ENCODE assay signal across 8 mouse cellular contexts in genomic region chr7:63816056-63816941, GRCm38 (mm10).
DNase-seq lines count a peak whose midpoint lies in the region; ATAC-seq lines count a peak whose summit lies in the region.

No protein-coding gene starts in this region.

- H3K4me3 ChIP-seq in midbrain, embryonic 10.5 days: no peak overlapping the region
- no peak overlapping the region for H3K4me3 ChIP-seq in midbrain, embryonic 15.5 days
- no peak overlapping the region for H3K4me3 ChIP-seq in macrophage (ENCODE audit: inconsistent target)
- H3K4me3 ChIP-seq in liver, embryonic 12.5 days: no peak overlapping the region

- H3K79me2 ChIP-seq in macrophage (ENCODE audit: inconsistent target): no peaks in the 10 kb centered on the region

- H3K27ac ChIP-seq in midbrain, embryonic 10.5 days (replicated peaks): peak overlapping the region; percentile 35; the same call in 1 of the 2 replicates
- H3K27ac ChIP-seq in midbrain, embryonic 15.5 days: no peak overlapping the region
- H3K27ac ChIP-seq in macrophage: peak overlapping the region; percentile 35
- H3K27ac ChIP-seq in liver, embryonic 12.5 days: no peak overlapping the region

- no peaks in the 10 kb centered on the region for H3K36me3 ChIP-seq in midbrain, embryonic 10.5 days
- H3K36me3 ChIP-seq in midbrain, embryonic 15.5 days (replicated peaks): no peaks in the 10 kb centered on the region
- no peaks in the 10 kb centered on the region for H3K36me3 ChIP-seq in macrophage (ENCODE audit: inconsistent target)
- no peaks in the 10 kb centered on the region for H3K36me3 ChIP-seq in liver, embryonic 12.5 days

- no peak for DNase-seq in midbrain, embryonic 10.5 days (ENCODE audit: low spot score)
- peak; percentile 45 to 58 for DNase-seq in heart, adult 18-20 months
- peak; percentile 16 for DNase-seq in kidney, adult 18-20 months
- no peak for DNase-seq in frontal cortex, postnatal 36 days (ENCODE audit: low spot score in 2 of 2)
- DNase-seq in embryo, embryonic 11 days: no peak

- H3K9me3 ChIP-seq in midbrain, embryonic 10.5 days (replicated peaks): no peaks in the 10 kb centered on the region
- H3K9me3 ChIP-seq in midbrain, embryonic 15.5 days: no peaks in the 10 kb centered on the region
- no peaks in the 10 kb centered on the region for H3K9me3 ChIP-seq in liver, embryonic 12.5 days (replicated peaks)

- H3K27me3 ChIP-seq in midbrain, embryonic 10.5 days (ENCODE audit: low read depth, poor library complexity, severe bottlenecking): no peaks in the 10 kb centered on the region
- H3K27me3 ChIP-seq in midbrain, embryonic 15.5 days (replicated peaks): no peaks in the 10 kb centered on the region
- H3K27me3 ChIP-seq in liver, embryonic 12.5 days (replicated peaks): no peaks in the 10 kb centered on the region

- no peaks in the 10 kb centered on the region for H3K4me1 ChIP-seq in midbrain, embryonic 10.5 days
- no peaks in the 10 kb centered on the region for H3K4me1 ChIP-seq in midbrain, embryonic 15.5 days
- 0 out of 2 replicates have a peak, but pooled peaks cover 3% of the 10 kb centered on the region for H3K4me1 ChIP-seq in liver, embryonic 12.5 days

- H3K4me2 ChIP-seq in midbrain, embryonic 15.5 days: no peak overlapping the region
- H3K4me2 ChIP-seq in liver, embryonic 12.5 days: no peak overlapping the region

- WGBS in midbrain, embryonic 10.5 days: 90% methylated on average over 10 of the region's 10 CpGs
- 83% methylated on average over 10 of the region's 10 CpGs for WGBS in midbrain, embryonic 15.5 days
- 52% methylated on average over 10 of the region's 10 CpGs for WGBS in macrophage (ENCODE audit: missing documents)
- WGBS in liver, embryonic 12.5 days (ENCODE audit: insufficient replicate concordance): 49% methylated on average over 10 of the region's 10 CpGs

- H3K9ac ChIP-seq in midbrain, embryonic 15.5 days: no peak overlapping the region
- no peak overlapping the region for H3K9ac ChIP-seq in liver, embryonic 12.5 days

- no peak for ATAC-seq in midbrain, embryonic 15.5 days (replicated peaks)
- ATAC-seq in liver, embryonic 12.5 days: no peak

Comparison
In these comparisons a context has a peak if more than half of its experiments do, and no peak if none do; other contexts are left out.
1. H3K27ac ChIP-seq: peak in midbrain, embryonic 10.5 days (single experiment) and macrophage (single experiment); none in midbrain, embryonic 15.5 days (single experiment) and liver, embryonic 12.5 days (single experiment).
2. DNase-seq: peak in heart, adult 18-20 months (2 of 2) and kidney, adult 18-20 months (single experiment); none in midbrain, embryonic 10.5 days (single experiment), frontal cortex, postnatal 36 days (0 of 2) and embryo, embryonic 11 days (single experiment).